Mouse (Mus musculus): ENCODE results near the gene Epas1. TPM values are rescaled to one million over a fixed set of nuclear protein-coding genes. Genes with fewer than 3 reads are reported as not detected.

Gene Epas1
- total RNA-seq, 2 experiments from 2014 or later = 248 to 259 TPM

- DNase-seq = peak in 1 of 2 experiments; percentile 1
These were observed 74.1 kb downstream of the Epas1 start for GRCm38 (mm10) chr17:86827391-86828165.

- no peak for DNase-seq
These were observed 75.0 kb downstream of the Epas1 start for GRCm38 (mm10) chr17:86828500-86828899.

DNA sequence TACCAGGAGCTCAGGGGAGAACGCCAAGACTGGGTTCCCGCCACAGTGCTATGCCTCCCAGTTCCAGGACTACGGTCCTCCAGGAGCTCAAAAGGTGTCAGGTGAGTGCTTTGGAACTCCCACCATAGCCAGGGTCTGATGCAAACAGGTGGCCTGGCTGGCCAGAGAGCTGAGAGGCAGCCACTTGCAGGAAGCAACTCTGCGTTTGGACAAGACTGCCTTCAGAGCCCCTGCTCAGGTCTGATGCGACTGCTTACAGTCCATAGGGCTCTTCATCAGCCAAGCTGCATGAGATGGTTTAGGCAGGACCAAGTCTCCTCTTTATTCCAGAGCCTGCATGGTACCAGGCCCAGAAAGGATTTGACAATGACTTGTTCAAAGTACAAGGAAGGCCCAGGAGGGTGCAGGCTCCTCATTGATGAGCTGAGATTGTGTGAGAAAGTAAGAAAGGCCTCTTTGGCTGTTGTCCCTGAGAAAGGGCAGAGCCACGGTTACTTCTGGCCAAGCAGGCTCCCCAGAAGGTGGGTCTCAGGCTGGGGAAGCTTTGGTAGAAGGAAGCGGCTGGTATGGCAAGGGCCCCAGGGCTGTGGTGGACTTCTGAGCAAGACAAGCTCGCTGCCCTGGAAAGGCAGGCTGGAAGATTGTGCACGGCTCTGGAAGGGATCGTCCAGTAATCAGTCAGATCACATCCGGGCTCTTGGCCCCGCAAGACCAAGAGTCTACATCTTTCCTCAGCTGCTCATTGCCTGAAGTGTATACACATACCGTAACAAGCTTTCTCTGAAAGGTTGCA is 76.1 kb downstream of the Epas1 start:
- DNase-seq = peak in 1 of 2 experiments; percentile 2

GRCm38 (mm10) chr17:86830893-86831292 is 77.4 kb downstream of the Epas1 start:
- DNase-seq = no peak

DNA sequence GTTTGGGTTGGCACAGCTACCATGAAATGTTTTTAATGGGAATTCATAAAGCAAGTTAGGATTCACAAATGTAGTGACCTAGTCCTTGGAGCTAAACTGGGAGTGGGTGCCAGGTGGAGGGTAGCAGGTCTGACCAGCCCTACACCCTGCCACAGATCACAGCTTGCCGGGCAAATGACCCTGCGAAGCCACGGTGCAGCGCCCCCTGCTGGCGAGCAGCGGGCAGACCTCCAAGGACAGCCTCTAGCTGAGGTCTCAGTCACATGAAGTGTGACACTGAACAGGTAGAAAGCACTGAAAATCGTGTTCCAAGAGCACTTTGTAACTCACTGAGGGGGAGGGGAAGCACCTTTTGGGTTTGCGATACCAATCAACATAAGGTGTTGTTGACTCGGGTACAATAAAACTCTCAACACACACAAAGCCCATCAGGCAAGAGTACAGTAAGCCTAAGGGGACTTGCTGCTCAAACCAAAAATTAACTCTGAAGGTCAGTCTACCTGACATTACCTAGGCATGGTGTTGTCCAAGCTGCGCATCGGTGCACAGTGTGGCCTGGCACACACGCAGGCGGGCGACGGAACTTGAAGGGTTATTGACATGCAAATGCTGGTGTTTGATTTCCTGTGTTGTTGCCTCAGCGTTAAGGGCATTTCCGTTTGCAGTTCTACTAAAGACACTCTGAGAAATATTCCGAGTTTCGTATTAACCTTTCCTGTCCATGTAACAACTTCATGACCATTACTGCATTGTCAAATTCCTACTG is 79.2 kb downstream of the Epas1 start:
- peak; percentile 27 to 61 for DNase-seq

- no peak for DNase-seq
These were observed 80.4 kb downstream of the Epas1 start for GRCm38 (mm10) chr17:86833945-86834344.

GRCm38 (mm10) chr17:86839308-86839707 is 85.8 kb downstream of the Epas1 start:
- DNase-seq = no peak

GRCm38 (mm10) chr17:86850700-86851337 is 97.3 kb downstream of the Epas1 start:
- no peak for DNase-seq

GRCm38 (mm10) chr17:86851782-86852181 is 98.3 kb downstream of the Epas1 start:
- DNase-seq = no peak

DNA sequence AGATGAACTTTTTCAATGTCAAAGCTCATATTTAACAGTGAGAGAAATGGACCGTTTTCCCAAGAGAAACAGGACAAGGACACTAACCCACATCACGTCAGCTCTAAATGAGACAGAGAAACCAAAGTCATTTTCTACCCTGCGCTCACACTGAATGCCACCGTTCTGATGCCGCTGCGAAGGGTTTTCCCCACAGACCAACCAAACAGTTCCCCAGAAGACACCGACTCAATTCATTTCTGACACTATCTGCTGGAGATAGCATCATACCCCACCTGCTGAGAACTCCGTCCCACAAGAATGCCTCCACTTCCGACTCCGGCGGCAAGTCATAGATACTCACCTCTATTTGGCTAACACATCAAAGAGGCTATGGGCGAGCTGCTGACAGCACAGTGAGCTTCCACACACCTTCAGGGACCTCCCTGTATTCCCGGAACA is 99.1 kb downstream of the Epas1 start:
- DNase-seq = no peak

GRCm38 (mm10) chr17:86870586-86870985 is 117.1 kb downstream of the Epas1 start:
- DNase-seq = no peak

GRCm38 (mm10) chr17:86872643-86873042 is 119.1 kb downstream of the Epas1 start:
- DNase-seq = no peak

GRCm38 (mm10) chr17:86876940-86877339 is 123.4 kb downstream of the Epas1 start:
- no peak for DNase-seq

DNA sequence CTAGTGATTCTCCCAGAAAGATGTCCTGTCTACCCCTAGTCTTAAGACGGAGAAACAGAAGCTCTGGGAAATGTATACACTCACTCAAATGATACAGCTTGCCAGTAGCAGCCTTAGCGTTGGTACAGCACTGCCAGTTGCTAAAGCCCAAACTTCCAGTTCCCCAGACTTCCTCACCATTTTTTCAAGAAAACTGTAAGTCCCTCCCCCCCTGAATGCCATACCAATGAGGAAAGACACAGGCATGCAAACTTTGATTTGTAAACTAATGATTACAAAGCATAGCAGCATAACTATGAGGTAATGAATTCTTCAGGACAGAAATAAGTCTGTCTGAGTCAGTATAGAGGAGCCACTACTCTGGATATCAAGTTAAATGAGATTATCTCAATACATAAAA is 124.2 kb downstream of the Epas1 start:
- no peak for DNase-seq

GRCm38 (mm10) chr17:86880056-86880455 is 126.6 kb downstream of the Epas1 start:
- DNase-seq = no peak

DNA sequence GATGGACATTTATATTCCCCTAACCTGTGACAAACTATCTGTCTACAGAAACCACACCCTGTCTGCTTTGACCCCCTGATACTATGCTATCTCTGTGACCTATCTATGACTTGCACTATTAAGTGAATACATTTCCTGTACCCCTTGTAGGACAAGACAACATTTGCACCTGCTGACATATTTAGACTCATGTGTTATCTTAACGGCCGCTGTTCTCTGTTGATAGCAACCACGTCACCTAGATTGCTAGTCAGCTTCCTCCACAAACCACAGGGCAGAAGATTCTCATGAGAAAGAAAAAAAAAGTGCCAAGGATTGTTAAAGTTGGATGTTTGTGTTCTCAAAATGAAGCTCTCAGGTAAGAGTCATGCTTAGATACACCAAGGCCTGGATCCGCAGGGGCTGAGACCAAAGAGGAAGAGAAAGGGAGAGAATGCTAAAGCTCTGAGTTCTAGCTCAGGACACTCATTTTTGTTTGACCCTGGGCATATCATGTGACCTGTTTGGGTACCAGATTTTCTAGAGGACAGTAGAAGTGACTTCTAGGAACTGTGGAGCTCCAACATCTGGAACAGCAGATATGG is 127.1 kb downstream of the Epas1 start:
- no peak for DNase-seq

Other genes starting within 250 kb of the Epas1 start
- under 1 TPM in 1 of 2 experiments, not detected in 1; 0.13 TPM for gene Gm10309, start 248.5 kb upstream of the Epas1 start, total RNA-seq (2021)
- not detected for gene Tmem247, start 163.6 kb downstream of the Epas1 start, total RNA-seq (2021)
- gene Atp6v1e2, start 194.2 kb downstream of the Epas1 start, total RNA-seq (2021) = not detected
- gene Rhoq, start 209.4 kb downstream of the Epas1 start, total RNA-seq (2021) = 100 to 1,000 TPM; 116 to 125 TPM